ENCODE assay signal across 20 mouse cellular contexts in the genomic region with DNA sequence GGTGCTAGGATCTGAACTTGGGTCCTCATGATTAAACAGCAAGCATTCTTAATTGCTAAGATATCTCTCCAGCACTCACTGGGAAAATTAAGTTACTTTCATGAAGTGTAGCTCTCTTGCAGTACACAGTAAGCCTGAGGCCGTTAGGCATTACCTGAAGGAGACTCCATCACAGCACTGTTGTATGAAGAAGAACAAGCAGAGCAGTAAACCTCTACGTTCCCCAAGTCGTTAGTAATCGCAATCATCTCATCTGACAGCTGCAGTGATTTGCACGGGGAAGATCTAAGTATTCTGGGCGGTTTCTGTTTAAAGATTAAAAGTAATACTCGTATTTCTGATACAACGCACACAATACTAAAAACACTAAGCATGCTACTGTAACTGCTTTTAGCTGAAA. TPM values are rescaled to one million over a fixed set of nuclear protein-coding genes. Genes with fewer than 3 reads are reported as not detected.
A peak's percentile ranks its signal among the peaks of the same experiment; 100 is the strongest.
DNase-seq lines count a peak whose midpoint lies in the region; ATAC-seq lines count a peak whose summit lies in the region.
"Had no signal": no experiment of that assay in that cellular context is flagged by ENCODE, and none has a peak within 500 bp of the region (broad histone marks: within the 10 kb centered on the region; RNA-seq: fewer than 3 reads in every experiment).

No protein-coding gene starts in this region.

- no peak overlapping the region for H3K9ac ChIP-seq in heart, embryonic 12.5 days
- H3K9ac ChIP-seq in midbrain, embryonic 11.5 days (ENCODE audit: low read length), result no peak overlapping the region
- no peak overlapping the region for H3K9ac ChIP-seq in midbrain, embryonic 13.5 days (replicated peaks)

- H3K9me3 ChIP-seq in heart, embryonic 12.5 days (replicated peaks), result no peaks in the 10 kb centered on the region
- H3K9me3 ChIP-seq in midbrain, embryonic 11.5 days (ENCODE audit: control insufficient read depth, low read length), result no peaks in the 10 kb centered on the region
- H3K9me3 ChIP-seq in midbrain, embryonic 13.5 days, result no peaks in the 10 kb centered on the region
- H3K9me3 ChIP-seq: G1E had no signal

- no peak overlapping the region for H3K4me2 ChIP-seq in heart, embryonic 12.5 days
- no peak overlapping the region for H3K4me2 ChIP-seq in midbrain, embryonic 11.5 days
- no peak overlapping the region for H3K4me2 ChIP-seq in midbrain, embryonic 13.5 days (replicated peaks)

- ATAC-seq in heart, embryonic 12.5 days (ENCODE audit: insufficient number of reproducible peaks, low FRiP score), result no peak
- no peak for ATAC-seq in midbrain, embryonic 11.5 days (ENCODE audit: low FRiP score)
- no peak for ATAC-seq in midbrain, embryonic 13.5 days
- ATAC-seq: activated CD4-positive, CD25-positive, alpha-beta regulatory T cell, adult 4 months; CD4-positive, CD25-positive, alpha-beta regulatory T cell, adult 4 months; Patski had no signal

- DNase-seq in heart, adult 11 months, result peak; percentile 60
- peak; percentile 51 for DNase-seq in midbrain, embryonic 11.5 days (ENCODE audit: low spot score, missing footprints)
- DNase-seq: adrenal gland, adult 2 months; adrenal gland, adult 8-10 months; adrenal gland, postnatal 10 days; adrenal gland, postnatal 14 days; adrenal gland, postnatal 25 days; adrenal gland, postnatal 36 days; B cell, adult 2 months; cerebellum, adult 11 months; cerebellum, adult 11-12 months; cerebellum, adult 18-20 months had no signal

- no peak overlapping the region for H3K27ac ChIP-seq in heart, embryonic 12.5 days (ENCODE audit: poor library complexity, severe bottlenecking)
- no peak overlapping the region for H3K27ac ChIP-seq in midbrain, embryonic 11.5 days (ENCODE audit: low read depth, low read length)
- H3K27ac ChIP-seq in midbrain, embryonic 13.5 days, result no peak overlapping the region

- no peak overlapping the region for H3K4me3 ChIP-seq in heart, embryonic 12.5 days
- no peak overlapping the region for H3K4me3 ChIP-seq in midbrain, embryonic 11.5 days (ENCODE audit: low read depth, low read length)
- H3K4me3 ChIP-seq in midbrain, embryonic 13.5 days (replicated peaks), result no peak overlapping the region

- peaks cover 62% of the 10 kb centered on the region for H3K36me3 ChIP-seq in heart, embryonic 12.5 days
- no peaks in the 10 kb centered on the region for H3K36me3 ChIP-seq in midbrain, embryonic 11.5 days (ENCODE audit: control insufficient read depth, insufficient read depth, low read length)
- H3K36me3 ChIP-seq in midbrain, embryonic 13.5 days, result peaks cover 57% of the 10 kb centered on the region

- no peaks in the 10 kb centered on the region for H3K27me3 ChIP-seq in heart, embryonic 12.5 days (replicated peaks)
- no peaks in the 10 kb centered on the region for H3K27me3 ChIP-seq in midbrain, embryonic 11.5 days (ENCODE audit: control insufficient read depth, insufficient read depth, low read length)
- no peaks in the 10 kb centered on the region for H3K27me3 ChIP-seq in midbrain, embryonic 13.5 days
- H3K27me3 ChIP-seq: CH12.LX, Patski had no signal

- 88% methylated on average over 8 of the region's 8 CpGs for WGBS in heart, embryonic 12.5 days
- 91% methylated on average over 8 of the region's 8 CpGs for WGBS in midbrain, embryonic 11.5 days
- WGBS in midbrain, embryonic 13.5 days, result 90% methylated on average over 8 of the region's 8 CpGs

- no peaks in the 10 kb centered on the region for H3K4me1 ChIP-seq in heart, embryonic 12.5 days (replicated peaks)
- no peaks in the 10 kb centered on the region for H3K4me1 ChIP-seq in midbrain, embryonic 11.5 days (ENCODE audit: control insufficient read depth, insufficient read depth, low read length)
- H3K4me1 ChIP-seq in midbrain, embryonic 13.5 days (replicated peaks), result no peaks in the 10 kb centered on the region

RNA-seq across cellular contexts. Expression of gene Zmym1, which starts 9.8 kb away (rescaled TPM):
- 18.7 and 19.5 TPM in 2 replicates for polyA plus RNA-seq in heart, embryonic 12.5 days (2016; fragmentation: Nextera tagmentation; extraction: Ambion mirVana)
- 33.0 and 34.9 TPM in 2 replicates for polyA plus RNA-seq in midbrain, embryonic 11.5 days (2014; fragmentation: Nextera tagmentation; extraction: Ambion mirVana)
- polyA plus RNA-seq in midbrain, embryonic 13.5 days (2015; fragmentation: Nextera tagmentation; extraction: Ambion mirVana), result 22.6 and 22.8 TPM in 2 replicates

RNA-seq across cellular contexts. Expression of gene Zmym6, which starts 26.1 kb away (rescaled TPM):
- 15.9 and 17.8 TPM in 2 replicates for polyA plus RNA-seq in heart, embryonic 12.5 days (2016; fragmentation: Nextera tagmentation; extraction: Ambion mirVana)
- polyA plus RNA-seq in midbrain, embryonic 11.5 days (2014; fragmentation: Nextera tagmentation; extraction: Ambion mirVana), result 26.7 and 30.8 TPM in 2 replicates
- 33.9 and 34.5 TPM in 2 replicates for polyA plus RNA-seq in midbrain, embryonic 13.5 days (2015; fragmentation: Nextera tagmentation; extraction: Ambion mirVana)
- polyA plus RNA-seq: C2C12 had no signal

RNA-seq across cellular contexts. Expression of gene Sfpq, which starts 30.0 kb away (rescaled TPM):
- polyA plus RNA-seq in heart, embryonic 12.5 days (2016; fragmentation: Nextera tagmentation; extraction: Ambion mirVana), result 82.5 and 91.4 TPM in 2 replicates
- 160 and 165 TPM in 2 replicates for polyA plus RNA-seq in midbrain, embryonic 11.5 days (2014; fragmentation: Nextera tagmentation; extraction: Ambion mirVana)
- 98.6 and 102 TPM in 2 replicates for polyA plus RNA-seq in midbrain, embryonic 13.5 days (2015; fragmentation: Nextera tagmentation; extraction: Ambion mirVana)
